Mouse (Mus musculus) lung, postnatal 0 days (tissue): ENCODE results near the gene Asf1a. TPM values are rescaled to one million over a fixed set of nuclear protein-coding genes. Genes with fewer than 3 reads are reported as not detected.
A peak's percentile ranks its signal among the peaks of the same experiment; 100 is the strongest.
"Not testable (repeated sequence)": the region's sequence is repeated elsewhere in the genome, so short reads cannot be mapped to it uniquely, and the experiment has no call there.

Source experiments
- ATAC-seq: fragments of 200-750 bp; cut with Nextera tagmentation; 2 replicates; pipeline ENCODE4 v1.8.0; 2017; ENCODE audit warnings: moderate library complexity
- DNase-seq: peaks from one replicate; pipeline ENCODE4 v3.0.0-alpha.2; 2016; ENCODE audit warnings: low spot score
- H3K27ac ChIP-seq: fragments of 300-500 bp; sonication (generic); 2 replicates; pipeline ENCODE4 v1.5.1; 2014; ENCODE audit warnings: antibody characterized with exemption, mild to moderate bottlenecking, low read length, mixed read lengths
- H3K27me3 ChIP-seq: fragments of 300-500 bp; sonication (generic); replicated peaks from 2 replicates; pipeline ENCODE4 v1.6.1; 2014; ENCODE audit warnings: low read length, mixed read lengths; ENCODE audit not compliant: insufficient read depth
- H3K36me3 ChIP-seq: fragments of 300-500 bp; sonication (generic); 2 replicates; pipeline ENCODE4 v1.6.1; 2014; ENCODE audit warnings: low read length, mixed read lengths; ENCODE audit not compliant: insufficient read depth
- H3K4me1 ChIP-seq: fragments of 300-500 bp; sonication (generic); 2 replicates; pipeline ENCODE4 v1.6.1; 2014; ENCODE audit warnings: antibody characterized with exemption, low read depth, low read length, mixed read lengths; ENCODE audit not compliant: insufficient read depth
- H3K4me2 ChIP-seq: fragments of 300-500 bp; sonication (generic); replicated peaks from 2 replicates; pipeline ENCODE4 v1.6.1; 2014; ENCODE audit warnings: low read depth, mild to moderate bottlenecking, low read length, moderate library complexity, mixed read lengths
- H3K4me3 ChIP-seq: fragments of 300-500 bp; sonication (generic); 2 replicates; pipeline ENCODE4 v1.5.1; 2014; ENCODE audit warnings: low read depth, low read length
- H3K9ac ChIP-seq: fragments of 300-500 bp; sonication (generic); replicated peaks from 2 replicates; pipeline ENCODE4 v1.6.1; 2014; ENCODE audit warnings: low read depth, mild to moderate bottlenecking
- H3K9me3 ChIP-seq: fragments of 300-500 bp; sonication (generic); 2 replicates; pipeline ENCODE4 v1.6.1; 2016; ENCODE audit warnings: low read length, mixed read lengths
- CTCF ChIP-seq: IDR thresholded peaks from 2 replicates; pipeline ENCODE4 v1.5.1; 2016; ENCODE audit warnings: antibody characterized with exemption, mild to moderate bottlenecking
- EP300 ChIP-seq: IDR thresholded peaks from 2 replicates; pipeline ENCODE4 v1.6.1; 2016; ENCODE audit warnings: antibody characterized with exemption, mild to moderate bottlenecking, control low read depth
- WGBS: fragments of 180-500 bp; shearing (Covaris S2); extraction: QIAGEN DNeasy Blood & Tissue Kit; methylation state at CpG from one replicate; pipeline ENCODE4 v1.1.7; 2014; 5-methylcytosine and 5-hydroxymethylcytosine counted together
- polyA plus RNA-seq: library from polyadenylated mRNA; unstranded; fragments of >200 nt; fragmentation: Nextera tagmentation; extraction: Ambion mirVana; gene quantifications from 2 replicates; pipeline ENCODE4 v1.2.1, GENCODE M21; 2015

Gene Asf1a
- polyA plus RNA-seq, 1 experiment from 2014 or later: 75.2 TPM

GRCm38 (mm10) chr10:53634160-53634559 is 37.6 kb downstream of the Asf1a start:
- Histone ChIP-seq H3K9me3 (no peaks in the 10 kb centered on the region), H3K9ac (no peak overlapping the region), H3K36me3 (no peaks in the 10 kb centered on the region), H3K27ac (no peak overlapping the region), H3K4me3 (no peak overlapping the region), H3K4me2 (no peak overlapping the region), H3K27me3 (no peaks in the 10 kb centered on the region), H3K4me1 (no peaks in the 10 kb centered on the region)
- no peak for DNase-seq
- no peak for TF ChIP-seq EP300
- TF ChIP-seq CTCF: no peak
- WGBS: 80% methylated on average over 10 of the region's 10 CpGs
- no peak for ATAC-seq

- Histone ChIP-seq H3K4me2 (no peak overlapping the region), H3K9ac (no peak overlapping the region), H3K36me3 (no peaks in the 10 kb centered on the region), H3K27me3 (no peaks in the 10 kb centered on the region), H3K9me3 (no peaks in the 10 kb centered on the region), H3K4me1 (no peaks in the 10 kb centered on the region), H3K27ac (no peak overlapping the region), H3K4me3 (no peak overlapping the region)
- 65% methylated on average over 13 of the region's 13 CpGs for WGBS
- no peak for ATAC-seq
- no peak for DNase-seq
- TF ChIP-seq EP300 (no peak), CTCF (no peak)
Observed at GRCm38 (mm10) chr10:53635246-53635971, 38.9 kb downstream of the Asf1a start.

- no peak for TF ChIP-seq EP300
- peak; percentile 86 for TF ChIP-seq CTCF
- DNase-seq: peak; percentile 72
- Histone ChIP-seq H3K36me3 (no peaks in the 10 kb centered on the region), H3K9me3 (no peaks in the 10 kb centered on the region), H3K4me3 (no peak overlapping the region), H3K27ac (no peak overlapping the region), H3K4me2 (no peak overlapping the region), H3K27me3 (no peaks in the 10 kb centered on the region), H3K9ac (no peak overlapping the region), H3K4me1 (no peaks in the 10 kb centered on the region)
- ATAC-seq: peak; percentile 43; the same call in 1 of the 2 replicates
Observed at GRCm38 (mm10) chr10:53641507-53641906, 45.0 kb downstream of the Asf1a start.

- no peak overlapping the region for H3K9ac ChIP-seq
- WGBS: 57% methylated on average over 2 of the region's 2 CpGs
- TF ChIP-seq CTCF: no peak
- no peak for TF ChIP-seq EP300
Observed at GRCm38 (mm10) chr10:53650683-53651082, 54.1 kb downstream of the Asf1a start.

GRCm38 (mm10) chr10:53654239-53654638 is 57.7 kb downstream of the Asf1a start:
- H3K4me3 ChIP-seq, H3K27me3 ChIP-seq, H3K9me3 ChIP-seq, H3K27ac ChIP-seq, H3K4me2 ChIP-seq, H3K36me3 ChIP-seq, ATAC-seq, H3K9ac ChIP-seq, H3K4me1 ChIP-seq, DNase-seq: not testable (repeated sequence)
- TF ChIP-seq CTCF: peak; percentile 36
- WGBS: 74% methylated on average over 5 of the region's 5 CpGs

More at GRCm38 (mm10) chr10:53650683-53651082, 54.1 kb downstream of the Asf1a start:
- no peaks in the 10 kb centered on the region for H3K4me1 ChIP-seq
- H3K27ac ChIP-seq: no peak overlapping the region
- H3K27me3 ChIP-seq: no peaks in the 10 kb centered on the region
- no peaks in the 10 kb centered on the region for H3K9me3 ChIP-seq
- DNase-seq (no peak), ATAC-seq (no peak)
- H3K4me3 ChIP-seq: no peak overlapping the region
- H3K4me2 ChIP-seq: no peak overlapping the region
- H3K36me3 ChIP-seq: no peaks in the 10 kb centered on the region

Other genes starting within 250 kb of the Asf1a start
- gene Cep85l, start 216.8 kb upstream of the Asf1a start, polyA plus RNA-seq: 10.8 and 11.0 TPM in 2 replicates
- gene Mcm9, start 33.7 kb downstream of the Asf1a start, polyA plus RNA-seq: 4.4 and 4.5 TPM in 2 replicates
- 6.4 TPM in 2 replicates for gene Fam184a, start 154.4 kb downstream of the Asf1a start, polyA plus RNA-seq